Mouse (Mus musculus) lung, postnatal 4 days (tissue): ENCODE results near the gene Sycn.

Source experiments
- DNase-seq, 2 experiments: peaks; one replicate each; pipeline ENCODE4 v3.0.0; 2021

The Sycn gene

DNA sequence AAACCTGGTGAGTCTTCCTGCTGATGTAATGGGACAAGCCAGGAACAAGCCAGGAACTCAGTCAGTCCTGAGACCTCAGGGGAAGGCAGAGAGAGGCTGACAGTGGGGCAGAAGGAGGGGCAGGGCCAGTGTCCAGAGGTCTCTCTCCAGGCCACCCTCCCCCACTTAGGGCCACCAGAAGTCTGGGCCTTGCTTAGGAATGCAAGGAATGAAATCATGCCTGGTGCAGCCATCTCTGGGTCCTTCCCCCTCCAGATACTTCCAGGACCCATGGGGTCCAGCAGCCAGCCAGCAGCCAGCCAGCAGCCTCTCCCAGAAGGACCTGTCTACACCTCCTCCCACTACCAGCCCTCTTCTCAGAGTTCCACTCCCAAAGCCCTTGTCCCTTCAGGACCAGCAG lies 47.0 kb downstream of the Sycn start:
- DNase-seq: peak in 1 of 2 experiments; percentile 76
